Mouse (Mus musculus) adrenal gland, adult 18-20 months (tissue): ENCODE results near the gene Ascl4. TPM values are rescaled to one million over a fixed set of nuclear protein-coding genes. Genes with fewer than 3 reads are reported as not detected.

Experiments
- DNase-seq, 2 experiments: peaks; one replicate each; pipeline ENCODE4 v3.0.0; 2021 to 2022; ENCODE audit warnings: low spot score in 2 of 2
- total RNA-seq, 2 experiments: library from RNA; stranded (reverse); gene quantifications; 1 replicate in 1 of 2; 2 replicates in 1 of 2; pipeline ENCODE4 v1.2.3; 2021

Gene Ascl4
- total RNA-seq, 2 experiments from 2014 or later = not detected

- no peak for DNase-seq
Observed at GRCm38 (mm10) chr10:85968731-85969130, 41.2 kb downstream of the Ascl4 start.

GRCm38 (mm10) chr10:85969894-85970620 lies 42.6 kb downstream of the Ascl4 start:
- DNase-seq = no peak

GRCm38 (mm10) chr10:85971826-85972225 lies 44.3 kb downstream of the Ascl4 start:
- DNase-seq = no peak

GRCm38 (mm10) chr10:85972915-85973314 lies 45.4 kb downstream of the Ascl4 start:
- no peak for DNase-seq

- no peak for DNase-seq
Observed at GRCm38 (mm10) chr10:85989412-85990115, 62.1 kb downstream of the Ascl4 start.

GRCm38 (mm10) chr10:85992412-85992811 lies 64.9 kb downstream of the Ascl4 start:
- no peak for DNase-seq

GRCm38 (mm10) chr10:85993836-85994235 lies 66.4 kb downstream of the Ascl4 start:
- no peak for DNase-seq

- DNase-seq = no peak
Observed at GRCm38 (mm10) chr10:85994543-85995104, 67.1 kb downstream of the Ascl4 start.

Other genes with a start within 250 kb of the Ascl4 start
- 10 to 100 TPM; 19.3 to 20.1 TPM for gene Pwp1, start 98.2 kb upstream of the Ascl4 start, total RNA-seq
- 10 to 100 TPM; 13.4 to 14.5 TPM for gene Prdm4, start 10.5 kb upstream of the Ascl4 start, total RNA-seq
- gene Rtcb, start 30.1 kb downstream of the Ascl4 start, total RNA-seq = 100 to 1,000 TPM; 114 to 123 TPM
- gene Bpifc, start 84.2 kb downstream of the Ascl4 start, total RNA-seq = 1 to 10 TPM in 1 of 2 experiments, not detected in 1; 1.1 TPM
- gene Fbxo7, start 94.3 kb downstream of the Ascl4 start, total RNA-seq = 10 to 100 TPM; 18.9 to 26.5 TPM